Mouse (Mus musculus) heart, adult 2 months (tissue): Measurements from ENCODE around the gene Tet1. TPM values are rescaled to one million over a fixed set of nuclear protein-coding genes. Genes with fewer than 3 reads are reported as not detected.

Source experiments
- DNase-seq, 2 experiments: peaks; one replicate each; pipeline ENCODE4 v3.0.0; 2021
- H3K27ac ChIP-seq: fragments of 200-600 bp; 2 replicates; pipeline ENCODE4 v1.8.1; 2022
- H3K27me3 ChIP-seq: fragments of 200-500 bp; 2 replicates; pipeline ENCODE4 v1.6.1; 2012; ENCODE audit warnings: mild to moderate bottlenecking, low read length, inconsistent platforms, mixed read lengths; ENCODE audit not compliant: control insufficient read depth, insufficient read depth
- H3K36me3 ChIP-seq: fragments of 200-500 bp; 2 replicates; pipeline ENCODE4 v1.6.1; 2012; ENCODE audit warnings: low read length, inconsistent platforms; ENCODE audit not compliant: control insufficient read depth, insufficient read depth
- H3K4me1 ChIP-seq: fragments of 200-500 bp; 2 replicates; pipeline ENCODE4 v1.6.1; 2011; ENCODE audit warnings: low read length; ENCODE audit not compliant: control insufficient read depth, insufficient read depth
- H3K4me3 ChIP-seq: fragments of 200-600 bp; 2 replicates; pipeline ENCODE4 v1.8.1; 2022
- H3K79me2 ChIP-seq: fragments of 200-500 bp; replicated peaks from 2 replicates; pipeline ENCODE4 v1.6.1; 2012; ENCODE audit warnings: mild to moderate bottlenecking, inconsistent platforms, low read length, moderate library complexity, mixed read lengths; ENCODE audit not compliant: control insufficient read depth, insufficient read depth
- H3K9ac ChIP-seq: fragments of 200-500 bp; 2 replicates; pipeline ENCODE4 v1.6.1; 2012; ENCODE audit warnings: low read depth, mild to moderate bottlenecking, control low read depth, inconsistent platforms, low read length, mixed read lengths
- CTCF ChIP-seq: fragments of 200-600 bp; IDR thresholded peaks from 2 replicates; pipeline ENCODE4 v1.8.1; 2022; ENCODE audit warnings: antibody characterized with exemption, mild to moderate bottlenecking, moderate library complexity
- EP300 ChIP-seq: fragments of 200-500 bp; IDR thresholded peaks from 2 replicates; pipeline ENCODE4 v1.6.1; 2011; ENCODE audit warnings: low read depth, low read length, control low read depth; ENCODE audit not compliant: insufficient read depth
- POLR2A ChIP-seq: fragments of 200-500 bp; IDR thresholded peaks from 2 replicates; pipeline ENCODE4 v1.6.1; 2011; ENCODE audit warnings: mild to moderate bottlenecking, low read depth, low read length, control low read depth; ENCODE audit not compliant: insufficient read depth
- WGBS: fragments of 180-500 bp; shearing (Covaris S2); methylation state at CpG from one replicate; pipeline ENCODE4 v1.1.7; 2018; 5-methylcytosine and 5-hydroxymethylcytosine counted together
- intact Hi-C: fragments of 180-260 bp; cut with DNase I; formaldehyde crosslinking; loops from one replicate; pipeline ENCODE4 v1.15.1; 2025
- polyA plus RNA-seq: library from polyadenylated mRNA; depleted of rRNA; stranded (reverse); fragments of >200 nt; gene quantifications from 2 replicates; pipeline ENCODE4 v1.2.3, GENCODE M21; 2012
- total RNA-seq, 2 experiments: library from RNA; stranded (reverse); gene quantifications; 2 replicates each; pipeline ENCODE4 v1.2.3; 2021

Gene Tet1
- total and polyA plus RNA-seq, 3 experiments, result 2.3 to 6.6 (median 5.3) TPM

DNA sequence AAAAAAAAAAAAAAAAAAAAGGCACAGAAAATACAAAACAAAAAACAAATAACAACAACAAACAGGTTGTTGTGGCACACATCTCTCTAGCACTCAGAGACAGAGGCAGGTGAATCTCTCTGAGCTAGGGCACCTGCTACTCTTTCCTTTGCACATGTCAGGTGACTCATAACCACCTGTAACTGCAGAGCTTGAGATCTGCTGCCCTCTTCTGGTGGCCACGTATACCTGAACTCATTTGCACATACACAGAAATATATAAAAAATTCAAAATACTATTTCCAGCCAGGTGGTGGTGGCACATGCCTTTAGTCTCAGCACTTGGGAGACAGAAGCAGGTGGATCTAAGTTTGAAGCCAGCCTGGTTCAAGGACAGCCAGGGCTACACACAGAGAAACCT lies 46.4 kb downstream of the Tet1 start:
- H3K4me3 ChIP-seq, result no peak overlapping the region
- peaks cover 2% of the 10 kb centered on the region; the same call in 1 of the 2 replicates for H3K4me1 ChIP-seq
- intact Hi-C loops, result no loop called here
- no peak for TF ChIP-seq POLR2A
- peak; percentile 43 for TF ChIP-seq CTCF
- no peak overlapping the region for H3K27ac ChIP-seq
- no peak overlapping the region for H3K9ac ChIP-seq
- no peaks in the 10 kb centered on the region for H3K27me3 ChIP-seq
- 94% methylated on average over 1 of the region's 1 CpGs for WGBS
- H3K79me2 ChIP-seq, result no peaks in the 10 kb centered on the region
- DNase-seq, result no peak
- H3K36me3 ChIP-seq, result no peaks in the 10 kb centered on the region; the same call in 1 of the 2 replicates

- Histone ChIP-seq H3K27ac (no peak overlapping the region), H3K27me3 (no peaks in the 10 kb centered on the region), H3K4me3 (no peak overlapping the region), H3K9ac (no peak overlapping the region), H3K36me3 (no peaks in the 10 kb centered on the region), H3K4me1 (peaks cover 2% of the 10 kb centered on the region; the same call in 1 of the 2 replicates), H3K79me2 (no peaks in the 10 kb centered on the region)
- DNase-seq, result no peak
- intact Hi-C loops, result loop anchor here (1.0 kb wide), 1 partner anchor 12 kb away; no protein-coding TSS in a partner anchor
- TF ChIP-seq CTCF (no peak), POLR2A (no peak), EP300 (no peak)
- WGBS, result 77% methylated on average over 5 of the region's 5 CpGs
Measured at GRCm38 (mm10) chr10:62858967-62859366, 49.8 kb downstream of the Tet1 start.

DNA sequence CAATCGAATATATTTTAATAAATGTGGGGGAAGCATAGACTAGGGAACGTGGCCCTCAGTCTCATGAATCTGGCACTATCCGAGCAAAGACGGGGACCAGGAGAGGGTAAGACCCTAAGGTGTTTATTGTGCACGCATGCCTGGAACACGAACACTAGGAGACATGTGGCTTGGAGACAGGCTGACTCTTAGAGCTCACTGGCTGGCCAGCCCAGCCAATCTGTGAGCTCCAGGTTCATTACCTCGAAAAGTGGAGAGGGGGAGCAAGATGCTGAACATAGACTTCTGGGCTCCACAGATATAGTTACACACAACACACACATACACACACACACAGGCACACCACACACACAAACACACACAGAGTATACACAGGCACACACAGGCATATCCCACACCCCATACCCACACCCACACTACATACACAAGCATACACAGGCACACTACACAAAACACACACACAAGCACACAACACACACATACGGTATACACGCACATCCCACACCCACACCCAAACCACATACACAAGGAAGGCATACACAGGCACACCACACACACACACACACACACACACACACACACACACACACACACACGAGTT lies 52.0 kb downstream of the Tet1 start:
- no peak overlapping the region for H3K27ac ChIP-seq
- H3K9ac ChIP-seq, result no peak overlapping the region
- H3K27me3 ChIP-seq, result no peaks in the 10 kb centered on the region
- H3K4me1 ChIP-seq, result peaks cover 2% of the 10 kb centered on the region; the same call in 1 of the 2 replicates
- H3K36me3 ChIP-seq, result no peaks in the 10 kb centered on the region
- no peak for TF ChIP-seq POLR2A
- TF ChIP-seq EP300, result no peak
- no peak for TF ChIP-seq CTCF
- WGBS, result 68% methylated on average over 10 of the region's 10 CpGs
- H3K4me3 ChIP-seq, result no peak overlapping the region
- no peaks in the 10 kb centered on the region for H3K79me2 ChIP-seq
- intact Hi-C loops, result no loop called here
- DNase-seq, result no peak

DNA sequence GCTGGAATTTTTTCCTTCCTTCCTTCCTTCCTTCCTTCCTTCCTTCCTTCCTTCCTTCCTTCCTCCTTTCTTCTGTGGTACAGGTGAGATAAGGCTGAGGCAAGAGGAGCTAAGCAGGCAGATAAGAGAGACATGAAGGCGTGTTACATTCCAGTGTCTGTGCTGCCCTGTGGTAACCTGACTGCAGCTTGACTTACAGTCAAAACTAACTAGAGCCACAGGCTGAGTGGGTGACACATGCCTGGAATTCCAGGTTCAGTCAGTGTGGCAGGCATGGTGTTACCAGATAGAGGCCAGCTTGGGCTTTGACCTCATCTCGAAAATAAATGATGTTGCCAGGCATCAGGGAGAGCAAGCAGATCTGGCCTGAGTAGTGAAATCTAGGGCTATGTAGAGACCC lies 53.8 kb downstream of the Tet1 start:
- intact Hi-C loops, result no loop called here
- DNase-seq, result peak in 1 of 2 experiments; percentile 22
- 51% methylated on average over 2 of the region's 2 CpGs for WGBS

DNA sequence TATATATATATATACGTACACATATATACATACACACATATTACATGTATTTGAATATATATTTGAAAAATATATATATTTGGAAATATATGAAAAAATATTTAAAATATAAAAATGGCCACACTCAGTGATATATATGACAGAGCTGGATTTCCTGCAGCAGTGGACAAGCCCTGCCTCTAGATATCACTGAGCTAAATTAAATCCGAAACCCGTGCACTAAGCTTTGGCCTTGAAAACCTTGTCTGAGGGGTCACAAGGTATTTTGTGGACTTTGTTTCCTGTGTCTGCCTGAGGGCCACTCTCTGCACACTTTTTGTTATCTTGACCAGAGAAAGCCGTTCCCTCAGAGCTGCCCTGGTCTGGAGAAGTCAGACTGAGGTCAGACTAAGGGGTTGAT lies 54.2 kb downstream of the Tet1 start:
- H3K9ac ChIP-seq, result no peak overlapping the region
- WGBS, result 57% methylated on average over 4 of the region's 4 CpGs
- H3K27me3 ChIP-seq, result no peaks in the 10 kb centered on the region
- no peak for TF ChIP-seq CTCF
- no peak for TF ChIP-seq POLR2A
- TF ChIP-seq EP300, result no peak
- H3K4me1 ChIP-seq, result peaks cover 2% of the 10 kb centered on the region; the same call in 1 of the 2 replicates
- peak overlapping the region; percentile 57; the same call in 1 of the 2 replicates for H3K27ac ChIP-seq
- H3K4me3 ChIP-seq, result no peak overlapping the region
- H3K36me3 ChIP-seq, result no peaks in the 10 kb centered on the region
- intact Hi-C loops, result no loop called here
- DNase-seq, result no peak
- no peaks in the 10 kb centered on the region for H3K79me2 ChIP-seq

More for the DNA sequence above, 53.8 kb downstream of the Tet1 start:
- H3K27me3 ChIP-seq, result no peaks in the 10 kb centered on the region
- H3K4me1 ChIP-seq, result peaks cover 2% of the 10 kb centered on the region; the same call in 1 of the 2 replicates
- H3K27ac ChIP-seq, result peak overlapping the region; percentile 57; the same call in 1 of the 2 replicates
- TF ChIP-seq POLR2A (no peak), CTCF (no peak), EP300 (peak; percentile 64; the same call in 1 of the 2 replicates)
- H3K9ac ChIP-seq, result no peak overlapping the region
- H3K36me3 ChIP-seq, result no peaks in the 10 kb centered on the region
- H3K79me2 ChIP-seq, result no peaks in the 10 kb centered on the region
- H3K4me3 ChIP-seq, result no peak overlapping the region

- no peak overlapping the region for H3K4me3 ChIP-seq
- no peak overlapping the region for H3K9ac ChIP-seq
- no peaks in the 10 kb centered on the region; the same call in 1 of the 2 replicates for H3K79me2 ChIP-seq
- WGBS, result 73% methylated on average over 7 of the region's 7 CpGs
- H3K27ac ChIP-seq, result no peak overlapping the region
- H3K36me3 ChIP-seq, result no peaks in the 10 kb centered on the region
- no peaks in the 10 kb centered on the region for H3K4me1 ChIP-seq
- DNase-seq, result no peak
- intact Hi-C loops, result no loop called here
- H3K27me3 ChIP-seq, result no peaks in the 10 kb centered on the region
- TF ChIP-seq EP300, result no peak
- no peak for TF ChIP-seq CTCF
- TF ChIP-seq POLR2A, result no peak
Measured at GRCm38 (mm10) chr10:62851578-62851977, 57.2 kb downstream of the Tet1 start.
